Mouse (Mus musculus) neutrophil, adult 65 days (primary cell): ENCODE data around the gene Ppp3r2. TPM values are rescaled to one million over a fixed set of nuclear protein-coding genes. Genes with fewer than 3 reads are reported as not detected.

Experiments used
- total RNA-seq: library from RNA; stranded (reverse); gene quantifications from 2 replicates; pipeline ENCODE4 v1.2.4, GENCODE M21; 2023

Ppp3r2 gene
- total RNA-seq: not detected in 2 replicates

GRCm38 (mm10) chr4:49681812-49682211 is at the start of gene Ppp3r2:
Ppp3r2 (minus strand) TSS chr4:49682024.

DNA sequence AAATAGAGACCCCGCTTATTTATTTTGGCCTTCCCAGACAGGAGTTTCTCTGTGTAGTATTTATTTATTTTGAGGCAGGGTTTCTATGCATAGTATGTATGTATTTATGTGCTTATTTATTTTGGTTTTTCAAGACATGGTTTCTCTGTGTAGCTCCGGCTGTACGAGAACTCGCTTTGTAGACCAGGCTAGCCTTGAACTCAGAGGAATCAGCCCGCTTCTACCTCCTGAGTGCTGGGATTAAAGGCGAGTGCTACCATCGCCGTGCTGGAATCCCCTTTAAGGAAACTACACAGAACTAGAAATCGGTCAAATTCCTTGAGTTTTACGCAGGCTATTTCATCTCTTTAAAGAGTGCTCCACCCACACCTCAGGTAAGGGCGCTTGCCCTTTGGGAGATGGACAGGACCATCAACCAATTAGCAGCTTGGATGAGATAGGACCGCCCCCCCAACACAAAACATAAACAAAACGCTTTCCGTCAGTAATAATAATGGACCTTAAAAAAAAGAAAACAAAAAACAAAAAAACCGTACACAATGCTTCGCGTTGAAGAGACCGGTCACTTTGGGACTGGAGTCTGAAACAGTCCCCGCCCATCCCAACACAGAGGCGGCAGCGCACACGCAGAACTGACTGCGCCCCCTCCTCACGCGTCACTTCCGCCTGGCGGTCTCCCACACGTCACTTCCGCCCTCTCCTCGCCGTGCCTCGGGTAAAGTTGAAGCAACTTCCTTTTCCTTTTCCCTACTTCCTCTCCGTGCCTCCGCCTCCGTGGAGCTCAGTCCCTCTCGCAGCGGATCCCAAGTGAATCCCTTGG is 50.3 kb downstream of the Ppp3r2 start, which contains the start of gene Rnf20:
Rnf20 (plus strand) TSS at position 688 of the 820 bp plus-strand sequence.

Other genes with a start within 250 kb of the Ppp3r2 start
- gene Acnat1, start 208.1 kb downstream of the Ppp3r2 start, total RNA-seq: not detected in 2 replicates
- gene Baat, start 175.5 kb downstream of the Ppp3r2 start, total RNA-seq: not detected in 2 replicates
- 4.8 and 5.7 TPM in 2 replicates for gene Mrpl50, start 160.9 kb downstream of the Ppp3r2 start, total RNA-seq
- 0.82 and 1.0 TPM in 2 replicates for gene Zfp189, start 160.8 kb downstream of the Ppp3r2 start, total RNA-seq
- not detected in 2 replicates for gene Aldob, start 132.5 kb downstream of the Ppp3r2 start, total RNA-seq
- not detected in 2 replicates for gene Tmem246, start 84.1 kb downstream of the Ppp3r2 start, total RNA-seq
- gene Rnf20, start 50.0 kb downstream of the Ppp3r2 start, total RNA-seq: 152 and 197 TPM in 2 replicates
- not detected in 2 replicates for gene Grin3a, start 163.7 kb upstream of the Ppp3r2 start, total RNA-seq